Mouse (Mus musculus): ENCODE measurements around the gene Acta2.

DNA sequence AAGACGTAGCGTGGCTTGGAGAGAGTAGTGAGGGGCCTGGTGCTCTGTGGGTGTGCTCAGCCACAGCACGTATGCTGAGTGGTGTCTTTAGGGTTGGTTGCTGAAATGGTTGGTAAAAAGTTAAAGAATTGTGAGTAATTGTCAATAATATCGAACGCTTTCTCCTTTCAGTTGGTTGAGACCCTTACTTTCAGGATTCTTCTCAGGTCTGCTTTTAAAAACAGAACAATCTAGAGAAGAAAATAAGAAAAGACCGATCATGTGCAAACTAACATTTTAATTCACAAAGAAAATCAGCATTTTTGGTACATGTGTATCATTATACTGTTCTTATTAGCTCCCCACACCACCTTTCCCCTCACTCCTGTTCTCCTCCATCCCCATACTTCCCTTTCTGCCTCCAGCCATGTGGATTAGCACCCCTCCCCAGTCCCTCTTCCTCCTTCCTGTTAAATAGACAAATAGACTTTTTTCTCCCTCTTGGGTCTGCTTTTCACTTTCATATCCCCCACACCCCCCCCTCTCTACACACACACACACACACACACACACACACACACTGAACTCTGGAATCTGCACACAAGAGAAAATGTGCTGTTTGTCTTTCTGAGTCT, 61.2 kb downstream of the Acta2 start:
- TF ChIP-seq CTCF (IDR thresholded peaks at IDR 0.05; ENCODE audit: extremely low read depth, insufficient read depth, low read length) (no peak), POLR2A (IDR thresholded peaks at IDR 0.05; ENCODE audit: extremely low read depth, insufficient read depth, low read length) (no peak)
